Mouse (Mus musculus) brain, embryonic 14.5 days (tissue): ENCODE measurements around the gene Mob3a. TPM values are rescaled to one million over a fixed set of nuclear protein-coding genes. Genes with fewer than 3 reads are reported as not detected.

Source experiments
- DNase-seq: peaks from one replicate; pipeline ENCODE4 v3.0.0-alpha.2; 2011; ENCODE audit warnings: low read depth
- CTCF ChIP-seq: fragments of 200-500 bp; IDR thresholded peaks from 2 replicates; pipeline ENCODE4 v1.5.1; 2012; ENCODE audit warnings: inconsistent platforms, mild to moderate bottlenecking, moderate library complexity, borderline replicate concordance; ENCODE audit not compliant: insufficient read depth, insufficient read length; ENCODE audit errors: extremely low read depth
- POLR2A ChIP-seq: fragments of 200-500 bp; IDR thresholded peaks from 2 replicates; pipeline ENCODE4 v1.6.1; 2012; ENCODE audit warnings: mild to moderate bottlenecking, inconsistent platforms, borderline replicate concordance; ENCODE audit not compliant: poor library complexity, insufficient read depth, insufficient read length, severe bottlenecking; ENCODE audit errors: extremely low read depth
- polyA plus RNA-seq: library from polyadenylated mRNA; depleted of rRNA; stranded (reverse); fragments of >200 nt; gene quantifications from 2 replicates; pipeline ENCODE4 v1.2.3, GENCODE M21; 2012

Mob3a gene
- polyA plus RNA-seq, 1 experiment: 47.3 TPM

DNA sequence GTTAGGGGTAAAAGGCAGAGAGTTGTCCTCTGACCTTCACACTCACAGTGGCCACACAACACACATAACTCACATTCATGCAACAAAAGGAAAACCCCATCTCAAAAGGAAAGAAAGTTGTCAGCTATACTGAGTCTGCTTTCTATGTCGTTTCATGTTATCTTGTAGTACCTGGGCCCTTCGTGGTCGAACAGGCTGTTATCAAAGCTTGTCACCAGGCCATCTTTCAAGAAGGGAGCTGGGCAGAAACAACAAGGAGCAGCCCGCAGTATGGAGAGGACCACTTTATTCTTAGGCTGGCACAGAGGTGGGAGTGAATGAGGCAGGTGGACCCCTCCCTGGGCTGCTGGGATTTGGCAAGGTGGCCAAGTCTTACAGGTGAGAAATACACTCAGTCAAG lies 16.8 kb downstream of the Mob3a start:
- TF ChIP-seq POLR2A (no peak), CTCF (no peak)
- DNase-seq: no peak

DNA sequence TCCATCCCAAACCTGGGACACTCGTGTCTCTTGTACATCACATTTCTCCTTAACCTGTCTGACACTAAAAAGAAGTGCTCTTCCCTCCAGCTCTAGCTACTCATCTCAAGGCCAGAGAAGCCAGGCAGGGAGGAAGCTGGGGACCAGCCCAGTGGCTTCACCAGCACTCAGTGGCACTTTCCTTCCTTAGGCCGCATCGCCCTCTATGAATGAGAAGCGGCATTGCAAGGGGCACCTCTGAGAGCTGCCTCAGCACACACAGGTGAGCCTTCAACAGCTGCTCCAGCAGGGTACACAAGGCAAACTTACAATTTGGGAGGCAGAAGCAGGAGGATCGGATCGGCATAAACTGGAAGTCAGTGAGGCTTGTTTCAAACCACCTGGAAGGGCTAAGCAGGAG lies 17.6 kb downstream of the Mob3a start:
- peak; percentile 33 for DNase-seq
- TF ChIP-seq CTCF (peak; percentile 64), POLR2A (no peak)

GRCm38 (mm10) chr10:80683647-80684046 lies 18.1 kb downstream of the Mob3a start:
- TF ChIP-seq POLR2A (no peak), CTCF (no peak)
- DNase-seq: no peak

DNA sequence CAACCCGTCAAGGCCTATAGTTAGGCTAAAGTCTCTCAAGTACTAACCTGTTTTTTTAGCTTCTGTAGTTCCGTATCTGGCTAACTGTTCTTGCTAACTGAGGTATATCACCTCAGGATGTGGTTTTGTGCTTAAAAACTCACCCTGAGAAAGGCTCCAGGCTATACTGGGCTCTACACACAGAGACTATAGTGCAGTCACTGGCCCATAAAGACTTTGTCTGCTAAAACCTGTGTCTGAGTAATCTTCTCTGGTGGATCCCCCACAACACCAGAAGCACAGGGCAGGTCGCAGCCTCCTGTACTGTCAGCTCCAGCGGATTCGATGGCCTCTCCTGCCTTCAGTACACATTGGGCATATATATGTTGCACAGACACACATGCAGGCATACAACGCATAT lies 19.8 kb downstream of the Mob3a start:
- TF ChIP-seq POLR2A (no peak), CTCF (no peak)
- DNase-seq: no peak

GRCm38 (mm10) chr10:80680260-80680696 lies 21.5 kb downstream of the Mob3a start:
- TF ChIP-seq CTCF (no peak), POLR2A (no peak)
- DNase-seq: no peak

DNA sequence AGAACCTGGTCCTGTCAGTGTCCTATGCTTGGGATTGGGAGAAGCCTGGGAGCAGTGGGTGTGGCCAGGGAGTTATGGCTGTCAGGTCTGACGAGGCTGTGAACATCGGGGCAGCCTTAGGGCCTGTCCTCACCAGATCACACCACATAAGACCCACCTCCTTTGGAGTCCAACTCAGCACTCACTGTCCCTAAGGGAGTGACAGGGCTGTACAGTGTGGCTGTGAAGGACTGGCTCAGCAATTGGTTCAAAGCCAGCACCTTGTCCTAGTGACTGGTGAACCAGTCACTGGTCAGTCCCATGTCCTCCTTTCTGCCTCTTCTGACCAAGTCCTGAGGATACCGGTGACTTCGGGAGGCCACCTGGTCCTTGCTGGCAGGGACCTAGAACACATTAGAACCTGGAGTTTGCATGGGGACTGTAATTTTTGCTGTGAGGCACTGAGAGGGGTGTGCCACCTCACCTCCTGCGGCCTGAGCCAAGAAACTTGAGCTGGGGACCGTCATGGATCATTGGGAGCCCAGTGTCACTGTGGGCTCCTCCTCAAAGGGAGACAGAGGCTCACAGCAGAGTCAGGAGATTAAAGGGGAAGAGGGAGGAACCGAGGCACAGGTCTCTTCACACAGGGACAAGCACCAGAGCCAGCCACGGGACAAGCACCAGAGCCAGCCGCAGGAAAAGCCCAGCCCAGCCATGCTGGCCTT lies 22.1 kb downstream of the Mob3a start:
- TF ChIP-seq CTCF (no peak), POLR2A (no peak)
- DNase-seq: no peak

GRCm38 (mm10) chr10:80678601-80679377 lies 23.0 kb downstream of the Mob3a start:
- DNase-seq: peak; percentile 62
- no peak for TF ChIP-seq CTCF
- no peak for TF ChIP-seq POLR2A

- TF ChIP-seq POLR2A: no peak
- TF ChIP-seq CTCF: no peak
- peak; percentile 96 for DNase-seq
Observed at GRCm38 (mm10) chr10:80677942-80678436, 23.8 kb downstream of the Mob3a start, which contains the start of gene Mknk2. Gene Mknk2 (minus strand): TSS chr10:80678112.

DNA sequence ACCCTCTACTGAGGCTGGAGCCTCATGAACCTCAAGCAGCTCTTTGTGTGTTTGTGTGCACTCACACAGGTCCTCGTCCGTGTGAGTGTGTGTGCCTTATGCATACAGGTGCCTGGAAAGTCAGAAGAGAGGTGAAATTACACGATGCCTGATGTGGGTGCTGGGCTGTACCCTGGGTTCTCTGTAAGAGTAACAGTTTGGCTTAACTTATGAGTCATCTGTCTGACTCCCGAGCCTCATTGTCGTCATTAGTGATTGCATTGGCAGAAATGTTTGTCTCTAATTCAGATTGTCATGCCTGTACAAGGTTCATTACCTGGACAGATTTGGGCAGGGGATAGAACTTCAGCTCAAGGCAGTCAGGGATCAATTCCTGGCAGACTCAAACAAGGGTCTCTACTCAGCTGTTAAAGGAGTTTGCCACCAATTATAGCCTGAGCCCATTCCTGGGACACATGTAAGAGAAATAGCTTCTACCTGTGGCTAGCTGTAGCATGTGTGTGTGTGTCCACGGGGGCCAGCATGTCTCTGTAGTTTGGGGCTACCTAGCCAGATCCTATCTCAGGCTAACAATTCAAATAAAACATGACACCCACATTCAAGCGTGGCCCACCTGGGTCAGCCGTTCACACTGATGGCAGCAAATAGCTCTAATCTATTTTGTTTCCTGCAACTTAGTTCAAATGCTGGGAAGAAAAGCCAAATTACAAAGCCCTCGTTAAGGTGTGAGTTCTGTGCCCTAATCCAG lies 24.5 kb downstream of the Mob3a start:
- no peak for TF ChIP-seq CTCF
- TF ChIP-seq POLR2A: no peak
- DNase-seq: no peak

GRCm38 (mm10) chr10:80676198-80676928 lies 25.4 kb downstream of the Mob3a start:
- peak; percentile 100 for TF ChIP-seq POLR2A
- TF ChIP-seq CTCF: no peak
- peak; percentile 100 for DNase-seq

DNA sequence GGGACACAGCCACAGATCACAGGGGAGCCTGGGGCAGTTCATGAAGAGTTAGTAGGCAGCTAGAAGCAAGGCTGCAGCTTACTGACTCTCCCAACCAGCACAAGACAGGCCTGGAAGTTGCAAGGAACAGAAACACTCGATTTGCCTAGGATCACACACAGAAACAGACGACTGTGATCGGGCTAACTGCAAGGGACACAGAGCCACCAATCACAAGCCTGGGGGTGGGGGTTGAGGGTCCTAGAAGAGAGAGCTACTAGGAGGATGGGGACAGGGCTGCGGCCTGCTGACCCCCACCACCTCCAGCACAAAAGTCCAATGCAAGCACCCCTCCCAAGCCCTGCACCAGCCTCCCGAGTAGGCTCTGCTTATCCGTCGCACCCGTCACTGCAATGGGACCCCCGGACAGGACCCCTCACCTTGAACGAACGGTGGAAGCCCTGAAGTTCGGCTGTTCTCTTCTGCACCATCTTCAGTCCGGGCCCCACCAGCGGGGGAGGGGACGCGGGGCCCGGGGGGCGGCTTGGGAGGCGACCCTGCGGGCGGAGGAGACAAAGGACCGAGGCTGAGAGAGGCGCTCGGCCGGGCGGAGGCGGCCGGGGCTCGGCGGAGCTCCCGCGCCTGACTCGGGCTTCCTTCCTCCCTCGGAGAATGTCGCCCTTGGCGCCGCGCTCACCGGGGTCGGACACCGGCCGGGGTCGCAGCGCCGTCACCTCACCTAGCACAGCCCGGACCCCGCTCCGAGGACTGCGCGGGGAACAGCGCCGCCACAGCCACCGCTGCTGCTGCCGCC lies 26.2 kb downstream of the Mob3a start:
- DNase-seq: peak; percentile 53
- TF ChIP-seq POLR2A: no peak
- no peak for TF ChIP-seq CTCF
